Mouse (Mus musculus) layer of hippocampus, postnatal 10 days (tissue): ENCODE measurements at regions not wholly inside any gene's neighbourhood (a gene's known extent, or its start where the extent isn't known, plus 50 kb on each side); places are given as distances from the start of the nearest gene placed in this dataset.
A peak's percentile ranks its signal among the peaks of the same experiment; 100 is the strongest.

Experiments
- DNase-seq, 2 experiments: peaks; one replicate each; pipeline ENCODE4 v3.0.0; 2021; ENCODE audit warnings: low spot score in 2 of 2

DNA sequence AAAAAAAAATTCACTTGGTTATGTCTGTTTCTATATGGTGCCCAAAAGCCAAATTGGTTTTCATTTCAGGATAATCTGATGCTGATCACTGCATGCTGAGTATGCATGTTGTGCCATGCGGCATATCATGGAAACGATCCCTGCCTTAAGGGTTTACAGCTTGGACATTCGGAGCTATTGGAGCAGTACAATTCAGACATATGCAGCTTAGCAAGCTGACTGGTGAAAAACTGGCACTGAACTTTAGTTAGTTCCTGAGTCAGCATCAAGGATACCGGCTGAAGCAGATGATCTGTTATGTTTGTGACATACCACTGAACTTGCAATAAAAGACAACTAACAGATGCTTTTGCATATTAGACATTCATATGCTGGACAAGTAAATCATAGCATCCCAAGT lies 356.1 kb downstream of the Slitrk1 start:
- peak; percentile 3 to 9 for DNase-seq

DNA sequence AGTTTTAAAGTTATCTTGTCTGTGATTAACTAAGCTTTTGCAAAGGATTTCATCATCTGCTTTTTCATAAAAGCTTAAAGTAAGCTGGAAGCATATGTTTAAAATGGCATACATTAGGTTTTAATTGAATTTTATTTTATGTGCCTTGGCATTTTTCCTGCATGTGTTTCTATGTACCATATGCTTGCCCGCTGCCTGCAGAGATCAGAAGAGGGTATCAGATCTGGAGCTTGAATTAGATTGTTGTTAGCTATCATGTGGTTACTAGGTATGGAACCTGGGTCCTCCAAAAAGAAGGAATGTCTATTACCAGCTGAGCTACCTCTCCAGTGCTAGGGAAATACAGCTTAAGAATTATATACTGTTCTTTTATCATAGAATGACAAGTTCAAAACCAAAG lies 358.4 kb downstream of the Slitrk1 start:
- DNase-seq: no peak

- no peak for DNase-seq
Measured at GRCm38 (mm10) chr14:108531401-108531800, 382.6 kb downstream of the Slitrk1 start.

GRCm38 (mm10) chr14:108530554-108530953 lies 383.4 kb downstream of the Slitrk1 start:
- no peak for DNase-seq

- DNase-seq: no peak
Measured at GRCm38 (mm10) chr14:108520914-108521313, 393.0 kb downstream of the Slitrk1 start.
